Mouse (Mus musculus) embryonic facial prominence, embryonic 10.5 days (tissue): ENCODE measurements around the gene Fyn. TPM values are rescaled to one million over a fixed set of nuclear protein-coding genes. Genes with fewer than 3 reads are reported as not detected.
A peak's percentile ranks its signal among the peaks of the same experiment; 100 is the strongest.

Experiments
- DNase-seq: peaks from one replicate; pipeline ENCODE4 v3.0.0-alpha.2; 2017; ENCODE audit warnings: low spot score
- H3K27ac ChIP-seq: fragments of 300-500 bp; sonication (generic); replicated peaks from 2 replicates; pipeline ENCODE4 v1.5.1; 2016; ENCODE audit warnings: mild to moderate bottlenecking
- H3K27me3 ChIP-seq: fragments of 300-500 bp; sonication (generic); replicated peaks from 2 replicates; pipeline ENCODE4 v1.6.1; 2016; ENCODE audit warnings: low read depth, mild to moderate bottlenecking; ENCODE audit not compliant: poor library complexity, severe bottlenecking
- H3K36me3 ChIP-seq: fragments of 300-500 bp; sonication (generic); replicated peaks from 2 replicates; pipeline ENCODE4 v1.6.1; 2016; ENCODE audit warnings: mild to moderate bottlenecking, moderate library complexity
- H3K4me1 ChIP-seq: fragments of 300-500 bp; sonication (generic); 2 replicates; pipeline ENCODE4 v1.6.1; 2016
- H3K4me3 ChIP-seq: fragments of 300-500 bp; sonication (generic); 2 replicates; pipeline ENCODE4 v1.5.1; 2016; ENCODE audit warnings: mild to moderate bottlenecking, moderate library complexity
- H3K9me3 ChIP-seq: fragments of 300-500 bp; sonication (generic); 2 replicates; pipeline ENCODE4 v1.6.1; 2016; ENCODE audit warnings: mild to moderate bottlenecking
- WGBS: fragments of 180-500 bp; shearing (Covaris S2); methylation state at CpG from one replicate; pipeline ENCODE4 v1.1.7; 2016; 5-methylcytosine and 5-hydroxymethylcytosine counted together
- polyA plus RNA-seq: library from polyadenylated mRNA; unstranded; fragments of >200 nt; fragmentation: Nextera tagmentation; extraction: Ambion mirVana; gene quantifications from 2 replicates; pipeline ENCODE4 v1.2.1, GENCODE M21; 2016

The Fyn gene
- polyA plus RNA-seq = 20.2 and 21.5 TPM in 2 replicates

- H3K27me3 ChIP-seq = peaks cover 16% of the 10 kb centered on the region
- peak within 1 kb of the TSS; percentile 96 for H3K27ac ChIP-seq
- no peaks in the 10 kb centered on the region for H3K9me3 ChIP-seq
- H3K36me3 ChIP-seq = no peaks in the 10 kb centered on the region
- 36% methylated on average over 8 of the region's 8 CpGs for WGBS
- H3K4me3 ChIP-seq = peak within 1 kb of the TSS; percentile 97
- H3K4me1 ChIP-seq = peaks cover 39% of the 10 kb centered on the region
- DNase-seq = no peak
These were observed at the start of gene Fyn for GRCm38 (mm10) chr10:39368572-39369135. TSS of gene Fyn (plus strand) at chr10:39368855.

- H3K9me3 ChIP-seq = no peaks in the 10 kb centered on the region
- H3K4me3 ChIP-seq = no peak overlapping the region
- DNase-seq = peak; percentile 61
- WGBS = 58% methylated on average over 17 of the region's 17 CpGs
- H3K36me3 ChIP-seq = no peaks in the 10 kb centered on the region
- H3K4me1 ChIP-seq = peaks cover 15% of the 10 kb centered on the region
- no peak overlapping the region for H3K27ac ChIP-seq
- peaks cover 4% of the 10 kb centered on the region; the same call in 1 of the 2 replicates for H3K27me3 ChIP-seq
These were observed 47.6 kb upstream of the Fyn start for GRCm38 (mm10) chr10:39320798-39321622.

DNA sequence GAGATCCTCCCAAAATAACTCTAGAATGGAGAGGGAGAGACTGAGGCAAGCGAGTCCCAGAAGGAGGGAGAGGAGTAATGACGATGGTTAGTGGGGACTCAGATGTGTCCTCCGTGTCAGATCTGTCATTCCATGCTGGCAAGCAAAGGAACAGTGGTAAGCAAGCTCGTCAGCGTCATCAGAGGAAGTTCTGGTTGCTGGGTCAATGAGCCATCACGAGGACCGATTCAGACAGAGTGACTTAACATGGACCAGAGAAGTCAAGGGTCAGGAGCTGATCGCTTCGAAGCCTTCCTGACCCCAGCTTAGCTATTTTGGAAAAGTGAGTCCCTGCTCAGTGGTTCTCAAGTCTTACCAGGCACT, 47.1 kb upstream of the Fyn start:
- Histone ChIP-seq H3K9me3 (no peaks in the 10 kb centered on the region), H3K27ac (no peak overlapping the region), H3K4me3 (no peak overlapping the region), H3K36me3 (no peaks in the 10 kb centered on the region), H3K27me3 (peaks cover 4% of the 10 kb centered on the region; the same call in 1 of the 2 replicates), H3K4me1 (peaks cover 15% of the 10 kb centered on the region)
- DNase-seq = no peak
- 61% methylated on average over 9 of the region's 9 CpGs for WGBS

DNA sequence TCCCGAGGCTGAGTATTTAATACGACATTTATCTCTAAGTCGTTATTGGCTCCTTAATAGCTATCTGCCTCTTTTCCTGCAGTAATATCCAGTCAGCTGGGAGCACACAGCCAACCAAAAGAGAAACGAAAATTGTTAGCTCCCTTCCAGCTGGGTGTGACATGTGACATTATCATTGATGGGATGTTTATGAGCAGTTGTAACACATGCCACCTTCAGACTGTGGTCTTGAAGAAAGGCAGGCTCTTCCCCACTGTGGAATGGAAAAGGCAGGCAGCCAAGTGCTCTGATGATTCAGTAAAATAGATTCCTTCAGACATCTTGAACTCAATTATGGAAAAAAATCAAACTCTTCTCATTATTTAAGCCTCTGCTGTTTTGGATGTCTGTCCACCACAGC, 46.5 kb upstream of the Fyn start:
- Histone ChIP-seq H3K27me3 (peaks cover 4% of the 10 kb centered on the region; the same call in 1 of the 2 replicates), H3K4me1 (peaks cover 15% of the 10 kb centered on the region), H3K36me3 (no peaks in the 10 kb centered on the region), H3K4me3 (no peak overlapping the region), H3K9me3 (no peaks in the 10 kb centered on the region), H3K27ac (no peak overlapping the region)
- DNase-seq = no peak
- WGBS = 79% methylated on average over 4 of the region's 4 CpGs

GRCm38 (mm10) chr10:39324291-39324690, 44.4 kb upstream of the Fyn start:
- Histone ChIP-seq H3K4me3 (no peak overlapping the region), H3K36me3 (no peaks in the 10 kb centered on the region), H3K27me3 (no peaks in the 10 kb centered on the region; the same call in 1 of the 2 replicates), H3K4me1 (peaks cover 15% of the 10 kb centered on the region), H3K27ac (no peak overlapping the region), H3K9me3 (no peaks in the 10 kb centered on the region)
- WGBS = 93% methylated on average over 2 of the region's 2 CpGs
- DNase-seq = no peak

DNA sequence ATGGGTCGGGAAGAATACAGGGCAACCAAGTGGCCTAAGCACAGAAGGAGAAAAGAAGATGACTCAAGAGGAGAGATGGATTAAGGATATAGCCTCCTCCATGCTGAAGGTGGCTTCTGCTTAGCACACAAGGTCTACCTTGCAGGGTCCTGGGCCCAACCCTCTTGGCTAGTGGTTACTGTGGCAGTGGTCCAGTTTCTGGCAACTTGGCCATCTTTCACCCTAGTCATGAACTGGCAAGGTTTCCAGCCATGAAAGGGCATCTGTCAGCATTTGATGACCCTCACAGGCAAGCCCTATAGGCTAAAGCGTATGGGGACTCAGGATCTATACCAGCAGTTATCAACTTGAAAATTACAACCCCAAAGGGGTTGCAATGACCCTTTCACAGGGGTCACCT, 40.0 kb upstream of the Fyn start:
- no peaks in the 10 kb centered on the region for H3K27me3 ChIP-seq
- 90% methylated on average over 2 of the region's 2 CpGs for WGBS

DNA sequence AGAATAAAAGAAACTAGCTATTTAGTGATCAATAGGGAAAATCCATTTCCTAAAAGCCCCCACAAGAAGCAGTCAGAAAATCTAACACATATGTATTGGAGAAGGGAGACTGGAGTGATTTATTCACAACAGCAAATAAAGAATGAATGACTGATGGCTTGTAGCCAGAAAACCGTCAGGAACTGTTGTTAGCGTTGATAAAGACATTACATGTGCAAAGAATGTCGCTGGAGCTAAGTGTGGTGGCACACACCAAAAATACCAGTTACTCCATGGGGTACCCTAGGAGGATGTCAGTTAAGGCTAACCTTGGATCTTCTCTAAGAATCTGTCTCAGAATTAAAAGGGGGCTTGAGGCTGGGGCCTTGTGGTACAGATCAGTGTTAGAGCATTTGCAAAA, 34.3 kb upstream of the Fyn start:
- 83% methylated on average over 3 of the region's 3 CpGs for WGBS
- H3K36me3 ChIP-seq = no peaks in the 10 kb centered on the region
- no peak overlapping the region for H3K4me3 ChIP-seq
- no peaks in the 10 kb centered on the region for H3K4me1 ChIP-seq
- H3K27ac ChIP-seq = no peak overlapping the region
- H3K27me3 ChIP-seq = no peaks in the 10 kb centered on the region
- H3K9me3 ChIP-seq = peaks cover 10% of the 10 kb centered on the region
- no peak for DNase-seq

More for the DNA sequence above, 40.0 kb upstream of the Fyn start:
- DNase-seq = no peak
- Histone ChIP-seq H3K36me3 (no peaks in the 10 kb centered on the region), H3K4me1 (no peaks in the 10 kb centered on the region), H3K27ac (no peak overlapping the region), H3K4me3 (no peak overlapping the region), H3K9me3 (peaks cover 10% of the 10 kb centered on the region)

DNA sequence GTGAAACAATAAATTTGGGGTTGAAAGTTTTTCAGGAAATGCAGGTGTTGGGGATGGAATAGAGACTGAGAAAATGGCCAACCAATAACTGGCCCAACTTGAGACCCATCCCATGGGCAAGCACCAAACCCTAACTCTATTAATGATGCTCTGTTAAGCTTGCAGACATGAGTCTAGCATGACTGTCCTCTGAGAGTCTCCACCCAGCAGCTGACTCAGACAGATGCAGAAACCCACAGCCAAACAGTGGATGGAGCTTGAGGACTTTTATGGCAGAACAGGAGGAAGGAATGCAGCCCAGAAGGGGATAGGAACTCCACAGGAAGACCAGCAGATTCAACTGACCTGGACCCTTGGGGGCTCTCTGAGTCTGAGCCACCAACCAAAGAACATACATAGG, 32.8 kb upstream of the Fyn start:
- H3K36me3 ChIP-seq = no peaks in the 10 kb centered on the region
- H3K27me3 ChIP-seq = no peaks in the 10 kb centered on the region
- H3K4me1 ChIP-seq = no peaks in the 10 kb centered on the region
- no peak overlapping the region for H3K4me3 ChIP-seq
- H3K27ac ChIP-seq = no peak overlapping the region
- H3K9me3 ChIP-seq = peaks cover 10% of the 10 kb centered on the region
- no peak for DNase-seq

DNA sequence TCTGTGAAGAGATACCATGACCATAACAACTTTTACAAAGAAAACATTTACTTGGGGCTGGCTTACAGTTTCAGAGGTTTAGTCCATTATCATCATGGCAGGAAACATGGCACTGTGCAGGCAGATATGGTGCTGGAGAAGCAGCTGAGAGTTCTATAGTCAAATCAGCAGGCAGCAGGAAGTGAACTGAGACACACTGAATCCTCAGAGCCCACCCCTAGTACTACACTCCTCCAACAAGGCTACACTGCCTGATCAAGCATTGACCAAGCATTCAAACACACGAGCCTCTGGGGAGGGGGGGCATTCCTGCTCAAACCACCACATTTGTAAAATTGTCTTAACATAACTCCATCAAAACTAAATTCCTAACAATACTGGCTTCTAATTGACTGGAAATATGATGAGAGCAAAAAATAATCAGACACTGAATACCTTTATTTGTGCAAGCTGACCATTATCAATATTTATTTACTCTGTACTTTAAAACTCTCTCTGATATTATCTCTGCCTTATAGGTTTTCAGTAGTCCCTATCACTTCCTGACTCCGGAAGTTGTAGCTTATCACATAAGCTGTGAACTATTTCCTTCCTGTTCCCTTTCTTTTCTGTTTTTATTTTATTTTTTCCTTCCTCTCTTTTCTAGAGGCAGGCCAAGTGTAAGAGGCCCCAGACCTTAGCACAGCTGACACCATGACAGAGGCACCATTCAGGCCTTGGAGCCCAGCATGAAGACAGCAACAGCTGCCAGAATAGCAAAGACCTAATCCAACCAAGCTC, 29.3 kb upstream of the Fyn start:
- no peaks in the 10 kb centered on the region for H3K27me3 ChIP-seq
- H3K36me3 ChIP-seq = no peaks in the 10 kb centered on the region
- no peak for DNase-seq
- no peak overlapping the region for H3K4me3 ChIP-seq
- no peaks in the 10 kb centered on the region for H3K4me1 ChIP-seq
- H3K27ac ChIP-seq = no peak overlapping the region
- WGBS = 79% methylated on average over 2 of the region's 2 CpGs
- H3K9me3 ChIP-seq = no peaks in the 10 kb centered on the region

- Histone ChIP-seq H3K27ac (no peak overlapping the region), H3K4me3 (no peak overlapping the region), H3K27me3 (no peaks in the 10 kb centered on the region), H3K9me3 (no peaks in the 10 kb centered on the region), H3K4me1 (no peaks in the 10 kb centered on the region), H3K36me3 (no peaks in the 10 kb centered on the region)
- DNase-seq = no peak
- WGBS = 87% methylated on average over 2 of the region's 2 CpGs
These were observed 28.8 kb upstream of the Fyn start for GRCm38 (mm10) chr10:39339969-39340236.

DNA sequence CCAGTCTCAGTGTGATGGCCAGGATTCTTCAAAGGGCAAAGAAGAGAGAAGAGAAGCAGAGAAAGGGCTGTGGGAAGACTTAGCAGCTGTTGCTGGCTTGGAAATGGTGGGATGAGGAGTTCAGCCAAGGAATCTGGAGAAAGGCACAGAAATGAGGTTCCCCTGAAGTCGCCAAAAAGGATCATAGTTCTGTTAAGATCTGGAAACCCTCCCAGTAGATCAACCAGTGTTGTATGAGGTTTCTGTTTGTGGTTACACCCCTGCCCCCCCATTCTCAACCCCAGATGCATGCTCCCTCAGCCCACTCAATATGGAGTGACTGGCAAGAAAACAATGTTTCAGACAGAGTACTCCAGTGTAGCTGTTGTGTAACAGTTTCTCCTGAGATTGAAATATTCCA, 25.1 kb upstream of the Fyn start:
- Histone ChIP-seq H3K36me3 (no peaks in the 10 kb centered on the region), H3K4me3 (no peak overlapping the region), H3K9me3 (no peaks in the 10 kb centered on the region), H3K4me1 (0 out of 2 replicates have a peak, but pooled peaks cover 2% of the 10 kb centered on the region), H3K27me3 (no peaks in the 10 kb centered on the region), H3K27ac (no peak overlapping the region)
- DNase-seq = no peak
- WGBS = 89% methylated on average over 1 of the region's 1 CpGs

- Histone ChIP-seq H3K4me1 (0 out of 2 replicates have a peak, but pooled peaks cover 2% of the 10 kb centered on the region), H3K27ac (no peak overlapping the region), H3K4me3 (no peak overlapping the region), H3K36me3 (no peaks in the 10 kb centered on the region), H3K27me3 (no peaks in the 10 kb centered on the region), H3K9me3 (no peaks in the 10 kb centered on the region)
- 74% methylated on average over 1 of the region's 1 CpGs for WGBS
- DNase-seq = no peak
These were observed 22.7 kb upstream of the Fyn start for GRCm38 (mm10) chr10:39345921-39346320.
